Mouse (Mus musculus): ENCODE data around the gene Gpr89. TPM values are rescaled to one million over a fixed set of nuclear protein-coding genes. Genes with fewer than 3 reads are reported as not detected.
A peak's percentile ranks its signal among the peaks of the same experiment; 100 is the strongest.

Gpr89 gene
- polyA plus RNA-seq, 1 experiment = 33.6 TPM

GRCm38 (mm10) chr3:96828308-96828864 is 76.8 kb downstream of the Gpr89 start:
- WGBS = 45% methylated on average over 15 of the region's 15 CpGs
- Histone ChIP-seq H3K27me3 (replicated peaks; ENCODE audit: control insufficient read depth, insufficient read depth, low read length) (no peaks in the 10 kb centered on the region), H3K36me3 (ENCODE audit: control insufficient read depth, insufficient read depth, low read length) (peaks cover 2% of the 10 kb centered on the region; the same call in 1 of the 2 replicates), H3K4me1 (ENCODE audit: control insufficient read depth, insufficient read depth, low read length) (peaks cover 5% of the 10 kb centered on the region; the same call in 1 of the 2 replicates), H3K27ac (ENCODE audit: insufficient read depth, low read depth, low read length) (peak overlapping the region; percentile 11; the same call in 1 of the 2 replicates), H3K4me3 (ENCODE audit: insufficient read depth, low read depth, low read length) (no peak overlapping the region)
- TF ChIP-seq POLR2A (IDR thresholded peaks at IDR 0.05; ENCODE audit: low read depth, low read length) (no peak), CTCF (conservative IDR thresholded peaks at IDR 0.05; ENCODE audit: insufficient read depth, insufficient read length, low read depth, low read length) (no peak)
- DNase-seq = peak; percentile 37

DNA sequence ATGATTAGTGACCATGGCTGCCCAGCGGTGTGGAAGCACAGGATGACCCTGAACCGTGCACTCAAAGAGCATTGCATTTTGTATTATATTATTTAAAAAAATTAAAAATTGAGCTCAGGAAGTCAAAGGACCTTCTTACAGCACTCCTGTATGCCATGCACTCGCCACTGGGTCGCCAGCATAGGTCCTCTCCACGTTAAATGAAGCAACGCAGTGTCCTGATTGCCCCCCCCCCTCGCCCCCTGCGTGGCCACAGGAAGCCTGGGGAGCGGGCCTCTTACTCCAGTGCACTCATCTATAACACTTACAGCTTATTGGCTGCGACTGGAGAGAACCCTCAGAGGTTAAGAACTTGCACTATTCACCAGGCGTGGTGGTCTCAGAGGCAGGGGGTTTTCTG is 79.9 kb downstream of the Gpr89 start:
- H3K27me3 ChIP-seq (replicated peaks; ENCODE audit: control insufficient read depth, insufficient read depth, low read length) = no peaks in the 10 kb centered on the region
- peak overlapping the region; percentile 4; the same call in 1 of the 2 replicates for H3K4me3 ChIP-seq (ENCODE audit: insufficient read depth, low read depth, low read length)
- 30% methylated on average over 11 of the region's 11 CpGs for WGBS
- no peaks in the 10 kb centered on the region for H3K36me3 ChIP-seq (ENCODE audit: control insufficient read depth, insufficient read depth, low read length)
- peak overlapping the region; percentile 86 for H3K27ac ChIP-seq (ENCODE audit: insufficient read depth, low read depth, low read length)
- DNase-seq = peak; percentile 8
- no peak for TF ChIP-seq POLR2A (IDR thresholded peaks at IDR 0.05; ENCODE audit: low read depth, low read length)
- TF ChIP-seq CTCF (conservative IDR thresholded peaks at IDR 0.05; ENCODE audit: insufficient read depth, insufficient read length, low read depth, low read length) = no peak
- H3K4me1 ChIP-seq (ENCODE audit: control insufficient read depth, insufficient read depth, low read length) = peaks cover 12% of the 10 kb centered on the region; the same call in 1 of the 2 replicates

- DNase-seq = peak; percentile 90
- TF ChIP-seq POLR2A (IDR thresholded peaks at IDR 0.05; ENCODE audit: low read depth, low read length) (peak; percentile 15), CTCF (conservative IDR thresholded peaks at IDR 0.05; ENCODE audit: insufficient read depth, insufficient read length, low read depth, low read length) (no peak)
- Histone ChIP-seq H3K36me3 (ENCODE audit: control insufficient read depth, insufficient read depth, low read length) (no peaks in the 10 kb centered on the region), H3K27me3 (replicated peaks; ENCODE audit: control insufficient read depth, insufficient read depth, low read length) (no peaks in the 10 kb centered on the region), H3K4me3 (ENCODE audit: insufficient read depth, low read depth, low read length) (peak overlapping the region; percentile 4; the same call in 1 of the 2 replicates), H3K4me1 (ENCODE audit: control insufficient read depth, insufficient read depth, low read length) (peaks cover 15% of the 10 kb centered on the region), H3K27ac (ENCODE audit: insufficient read depth, low read depth, low read length) (peak overlapping the region; percentile 86)
- 48% methylated on average over 12 of the region's 12 CpGs for WGBS
These were observed 80.5 kb downstream of the Gpr89 start for GRCm38 (mm10) chr3:96824614-96825013.

DNA sequence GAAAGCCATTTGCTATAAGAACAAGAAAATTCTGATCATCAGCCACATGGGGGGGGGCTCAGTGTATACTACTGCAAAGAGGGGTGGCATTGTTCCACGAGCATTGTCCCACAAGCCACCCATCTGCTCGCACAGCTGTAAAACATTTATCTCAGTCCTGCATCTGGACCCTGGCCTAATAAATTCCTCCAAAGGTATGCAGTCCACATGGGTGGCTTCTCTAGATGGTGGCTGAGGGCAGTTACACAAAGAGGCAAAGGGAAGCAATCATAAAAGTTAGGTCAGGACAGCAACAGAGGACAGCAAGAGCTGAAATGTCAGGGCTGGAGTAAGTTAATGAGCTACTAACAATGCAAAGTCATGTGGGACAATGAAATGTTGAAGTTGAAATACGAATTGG is 81.4 kb downstream of the Gpr89 start:
- Histone ChIP-seq H3K4me3 (ENCODE audit: insufficient read depth, low read depth, low read length) (no peak overlapping the region), H3K27me3 (replicated peaks; ENCODE audit: control insufficient read depth, insufficient read depth, low read length) (no peaks in the 10 kb centered on the region), H3K4me1 (ENCODE audit: control insufficient read depth, insufficient read depth, low read length) (peaks cover 10% of the 10 kb centered on the region), H3K36me3 (ENCODE audit: control insufficient read depth, insufficient read depth, low read length) (no peaks in the 10 kb centered on the region), H3K27ac (ENCODE audit: insufficient read depth, low read depth, low read length) (peak overlapping the region; percentile 75)
- DNase-seq = peak; percentile 73
- TF ChIP-seq POLR2A (IDR thresholded peaks at IDR 0.05; ENCODE audit: low read depth, low read length) = no peak
- 27% methylated on average over 3 of the region's 3 CpGs for WGBS

DNA sequence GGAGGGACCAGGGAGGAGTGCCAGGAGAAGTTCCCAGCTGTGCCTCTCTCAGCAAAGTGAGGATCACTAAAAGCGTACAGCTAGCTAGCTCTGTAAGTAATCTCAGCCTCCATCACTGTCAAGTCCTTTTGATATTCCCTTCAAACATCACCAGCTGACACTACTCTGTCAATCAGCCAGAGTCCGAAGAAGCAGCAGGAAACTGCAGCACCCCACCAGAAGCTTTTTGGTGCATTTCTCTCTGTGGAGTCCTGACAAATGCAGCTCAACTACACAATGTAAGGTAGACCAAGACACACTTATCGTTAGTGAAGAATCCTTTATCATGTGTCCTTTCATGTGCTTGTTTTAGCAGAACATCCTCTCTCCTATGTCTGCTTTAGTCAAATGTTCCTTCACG is 83.6 kb downstream of the Gpr89 start:
- Histone ChIP-seq H3K4me1 (ENCODE audit: control insufficient read depth, insufficient read depth, low read length) (peaks cover 10% of the 10 kb centered on the region), H3K4me3 (ENCODE audit: insufficient read depth, low read depth, low read length) (no peak overlapping the region), H3K27ac (ENCODE audit: insufficient read depth, low read depth, low read length) (no peak overlapping the region), H3K27me3 (replicated peaks; ENCODE audit: control insufficient read depth, insufficient read depth, low read length) (no peaks in the 10 kb centered on the region), H3K36me3 (ENCODE audit: control insufficient read depth, insufficient read depth, low read length) (no peaks in the 10 kb centered on the region)
- WGBS = 94% methylated on average over 4 of the region's 4 CpGs
- TF ChIP-seq CTCF (conservative IDR thresholded peaks at IDR 0.05; ENCODE audit: insufficient read depth, insufficient read length, low read depth, low read length) (no peak), POLR2A (IDR thresholded peaks at IDR 0.05; ENCODE audit: low read depth, low read length) (no peak)
- no peak for DNase-seq

GRCm38 (mm10) chr3:96820116-96820915 is 84.8 kb downstream of the Gpr89 start:
- H3K4me1 ChIP-seq (ENCODE audit: control insufficient read depth, insufficient read depth, low read length) = peaks cover 10% of the 10 kb centered on the region
- H3K4me3 ChIP-seq (ENCODE audit: insufficient read depth, low read depth, low read length) = no peak overlapping the region
- H3K27ac ChIP-seq (ENCODE audit: insufficient read depth, low read depth, low read length) = peak overlapping the region; percentile 98
- DNase-seq = peak; percentile 91
- H3K36me3 ChIP-seq (ENCODE audit: control insufficient read depth, insufficient read depth, low read length) = no peaks in the 10 kb centered on the region
- 57% methylated on average over 6 of the region's 6 CpGs for WGBS
- no peaks in the 10 kb centered on the region for H3K27me3 ChIP-seq (replicated peaks; ENCODE audit: control insufficient read depth, insufficient read depth, low read length)
- TF ChIP-seq CTCF (conservative IDR thresholded peaks at IDR 0.05; ENCODE audit: insufficient read depth, insufficient read length, low read depth, low read length) (no peak), POLR2A (IDR thresholded peaks at IDR 0.05; ENCODE audit: low read depth, low read length) (no peak)

Other genes with a start within 250 kb of the Gpr89 start
- 0.38 and 0.45 TPM in 2 replicates for gene Ankrd35, start 235.2 kb downstream of the Gpr89 start, polyA plus RNA-seq (2012; rRNA removed)
- gene Pias3, start 209.0 kb downstream of the Gpr89 start, polyA plus RNA-seq (2012; rRNA removed) = 21.0 and 23.2 TPM in 2 replicates
- 2.0 and 3.6 TPM in 2 replicates for gene Nudt17, start 196.8 kb downstream of the Gpr89 start, polyA plus RNA-seq (2012; rRNA removed)
- gene Polr3c, start 177.7 kb downstream of the Gpr89 start, polyA plus RNA-seq (2012; rRNA removed) = 32.2 and 34.6 TPM in 2 replicates
- 20.7 and 23.5 TPM in 2 replicates for gene Rnf115, start 177.7 kb downstream of the Gpr89 start, polyA plus RNA-seq (2012; rRNA removed)
- 343 and 414 TPM in 2 replicates for gene Pdzk1, start 76.1 kb downstream of the Gpr89 start, polyA plus RNA-seq (2012; rRNA removed)
- 0.08 and 0.33 TPM in 2 replicates for gene Cd160, start 76.0 kb downstream of the Gpr89 start, polyA plus RNA-seq (2012; rRNA removed)
- 8.2 and 8.7 TPM in 2 replicates for gene Gja5, start 653 bp downstream of the Gpr89 start, polyA plus RNA-seq (2012; rRNA removed)
- 0.01 TPM in 1 of 2 replicates, not detected in the other for gene Gja8, start 20.7 kb upstream of the Gpr89 start, polyA plus RNA-seq (2012; rRNA removed)